Mouse (Mus musculus) bone marrow, adult 2 months (tissue): Measurements from ENCODE around the gene Tbck. TPM values are rescaled to one million over a fixed set of nuclear protein-coding genes. Genes with fewer than 3 reads are reported as not detected.

Source experiments
- H3K27ac ChIP-seq: fragments of 200-500 bp; 2 replicates; pipeline ENCODE4 v1.5.1; 2012; ENCODE audit warnings: low read depth, mild to moderate bottlenecking, control low read depth, inconsistent platforms, low read length; ENCODE audit not compliant: control insufficient read depth, poor library complexity, insufficient read depth
- H3K4me1 ChIP-seq: fragments of 200-500 bp; 2 replicates; pipeline ENCODE4 v1.6.1; 2011; ENCODE audit warnings: low read length; ENCODE audit not compliant: control insufficient read depth, insufficient read depth
- H3K4me3 ChIP-seq: fragments of 200-500 bp; replicated peaks from 2 replicates; pipeline ENCODE3; 2011; ENCODE audit warnings: mild to moderate bottlenecking, low read depth, low read length, control low read depth; ENCODE audit not compliant: control insufficient read depth
- CTCF ChIP-seq: fragments of 200-500 bp; IDR thresholded peaks from 2 replicates; pipeline ENCODE4 v1.5.1; 2011; ENCODE audit warnings: low read length, control low read depth; ENCODE audit not compliant: control insufficient read depth, insufficient read depth
- POLR2A ChIP-seq: fragments of 200-500 bp; IDR thresholded peaks from 2 replicates; pipeline ENCODE4 v1.6.1; 2011; ENCODE audit warnings: low read depth, mild to moderate bottlenecking, control low read depth, low read length, borderline replicate concordance; ENCODE audit not compliant: control insufficient read depth
- WGBS: fragments of 180-500 bp; shearing (Covaris S2); methylation state at CpG from one replicate; pipeline ENCODE4 v1.1.7; 2018; 5-methylcytosine and 5-hydroxymethylcytosine counted together
- polyA plus RNA-seq: library from polyadenylated mRNA; stranded (reverse); fragments of >200 nt; gene quantifications from 2 replicates; pipeline ENCODE4 v1.2.4, GENCODE M21; 2011; ENCODE audit warnings: low replicate concordance; ENCODE audit not compliant: missing spikeins, insufficient read depth, insufficient read length

The Tbck gene
- polyA plus RNA-seq, 1 experiment = 7.0 TPM

DNA sequence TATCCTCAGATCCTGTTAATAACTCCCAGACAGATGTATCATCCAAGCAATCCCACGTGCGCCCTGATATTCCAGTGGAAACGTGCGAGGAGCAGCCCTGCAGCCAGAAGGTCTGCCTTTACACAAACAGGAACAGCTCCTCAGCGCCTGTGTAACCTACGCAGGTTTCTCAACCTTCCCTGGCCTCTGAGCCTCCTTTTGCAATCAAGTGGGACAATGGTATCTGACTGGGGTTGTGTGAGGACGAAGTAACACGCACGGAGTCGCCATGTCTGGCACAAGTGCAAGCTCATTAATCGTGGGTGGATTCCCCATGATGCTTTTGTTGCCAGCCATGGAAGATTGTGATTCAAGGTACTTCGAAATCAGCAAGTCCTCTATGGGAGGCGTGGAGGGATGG, 179.9 kb downstream of the Tbck start:
- Histone ChIP-seq H3K27ac (no peak overlapping the region), H3K4me3 (no peak overlapping the region), H3K4me1 (no peaks in the 10 kb centered on the region)
- 71% methylated on average over 13 of the region's 13 CpGs for WGBS
- TF ChIP-seq POLR2A (no peak), CTCF (no peak)

DNA sequence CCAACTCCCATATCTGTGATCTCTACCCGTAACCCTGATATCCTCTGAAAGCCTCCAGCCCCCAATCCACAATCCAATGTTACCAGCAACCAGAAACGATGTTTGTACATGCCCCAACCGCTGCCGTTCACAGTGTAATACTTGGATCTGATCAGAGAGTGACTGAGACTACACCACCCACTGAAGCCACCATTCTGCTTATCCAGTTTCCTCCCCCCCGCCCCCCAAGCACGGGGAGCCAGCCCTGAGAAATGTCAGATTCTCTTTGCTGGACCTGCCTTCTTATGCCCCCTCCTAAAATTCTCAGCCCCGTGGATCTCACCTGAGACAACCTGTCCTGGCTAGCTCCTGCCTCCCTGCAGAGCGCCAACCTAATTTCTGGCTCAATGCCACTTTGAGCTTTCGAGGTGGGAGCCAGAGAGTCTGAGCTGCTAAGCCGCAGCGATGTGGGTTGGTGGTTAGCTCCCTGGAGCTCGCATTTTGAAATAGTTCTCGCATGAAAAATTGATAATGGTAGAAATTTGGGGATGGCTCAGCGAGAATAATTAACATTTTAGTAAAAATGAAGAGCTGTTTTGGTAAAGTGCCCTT, 180.5 kb downstream of the Tbck start:
- WGBS = 52% methylated on average over 14 of the region's 14 CpGs
- no peak overlapping the region for H3K27ac ChIP-seq

DNA sequence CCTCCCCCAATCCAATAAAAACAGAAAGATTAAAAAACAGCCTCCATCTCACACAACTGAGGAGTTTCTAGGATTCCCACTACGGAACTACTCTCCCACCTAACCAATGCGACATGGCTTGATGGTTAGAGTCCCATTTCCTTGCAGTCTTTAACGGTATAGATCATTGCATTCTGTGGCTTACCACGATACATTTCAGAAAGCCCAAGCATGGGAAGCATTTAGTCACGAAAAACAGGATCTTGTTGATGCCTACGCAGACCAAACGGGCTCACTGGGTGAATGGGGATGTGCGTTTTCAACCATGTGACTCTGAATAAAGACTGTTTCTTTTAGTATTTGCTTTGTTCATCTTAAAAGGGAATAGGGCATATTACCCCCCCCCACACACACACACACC, 181.0 kb downstream of the Tbck start:
- Histone ChIP-seq H3K4me1 (no peaks in the 10 kb centered on the region), H3K27ac (no peak overlapping the region), H3K4me3 (no peak overlapping the region)
- WGBS = 29% methylated on average over 8 of the region's 8 CpGs
- no peak for TF ChIP-seq CTCF
- TF ChIP-seq POLR2A = no peak

More for the DNA sequence above, 180.5 kb downstream of the Tbck start:
- H3K4me1 ChIP-seq = no peaks in the 10 kb centered on the region
- TF ChIP-seq POLR2A (no peak), CTCF (no peak)
- H3K4me3 ChIP-seq = no peak overlapping the region

DNA sequence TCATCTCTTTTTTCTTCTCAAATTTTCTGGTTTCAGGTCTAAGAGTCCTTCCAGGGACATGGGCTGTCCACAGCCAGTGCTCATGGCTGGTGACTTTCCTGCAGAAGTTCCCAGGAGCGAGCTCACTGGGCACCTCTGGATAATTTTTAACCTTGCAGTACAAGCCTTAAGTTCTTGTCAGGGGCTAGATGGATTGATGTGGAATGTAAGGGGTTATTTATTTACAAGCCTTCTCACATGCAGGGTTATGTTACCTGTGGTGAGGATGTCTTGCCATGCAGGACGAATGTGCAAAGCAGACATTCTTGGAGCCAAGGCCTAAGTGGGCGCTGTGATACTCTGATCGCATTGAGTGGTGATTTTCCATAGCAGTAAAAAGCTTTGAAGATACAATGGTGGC, 181.7 kb downstream of the Tbck start:
- H3K4me3 ChIP-seq = no peak overlapping the region
- 83% methylated on average over 4 of the region's 4 CpGs for WGBS
- H3K27ac ChIP-seq = no peak overlapping the region
- H3K4me1 ChIP-seq = no peaks in the 10 kb centered on the region; the same call in 1 of the 2 replicates
- TF ChIP-seq POLR2A (no peak), CTCF (no peak)

DNA sequence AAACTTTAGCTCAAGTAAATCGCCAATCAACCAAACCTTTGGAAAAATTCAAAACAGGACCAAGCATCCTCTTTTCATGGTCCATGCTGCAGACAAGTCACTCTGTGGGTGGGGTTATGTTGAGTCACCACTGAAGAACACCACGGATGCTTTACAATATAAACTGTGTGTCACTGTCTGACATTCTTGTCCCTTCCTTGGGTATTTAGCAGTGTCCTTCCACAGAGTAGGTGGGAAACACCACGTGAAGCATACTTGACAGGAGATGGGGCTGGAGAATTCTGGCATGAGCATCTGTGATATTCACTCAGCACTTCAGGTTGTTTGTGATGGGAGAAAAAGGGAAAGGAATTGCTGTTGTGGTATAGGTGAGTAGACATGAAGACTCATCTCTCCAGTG, 183.0 kb downstream of the Tbck start:
- TF ChIP-seq POLR2A (no peak), CTCF (no peak)
- Histone ChIP-seq H3K27ac (no peak overlapping the region), H3K4me3 (no peak overlapping the region), H3K4me1 (no peaks in the 10 kb centered on the region; the same call in 1 of the 2 replicates)
- WGBS = 76% methylated on average over 3 of the region's 3 CpGs

DNA sequence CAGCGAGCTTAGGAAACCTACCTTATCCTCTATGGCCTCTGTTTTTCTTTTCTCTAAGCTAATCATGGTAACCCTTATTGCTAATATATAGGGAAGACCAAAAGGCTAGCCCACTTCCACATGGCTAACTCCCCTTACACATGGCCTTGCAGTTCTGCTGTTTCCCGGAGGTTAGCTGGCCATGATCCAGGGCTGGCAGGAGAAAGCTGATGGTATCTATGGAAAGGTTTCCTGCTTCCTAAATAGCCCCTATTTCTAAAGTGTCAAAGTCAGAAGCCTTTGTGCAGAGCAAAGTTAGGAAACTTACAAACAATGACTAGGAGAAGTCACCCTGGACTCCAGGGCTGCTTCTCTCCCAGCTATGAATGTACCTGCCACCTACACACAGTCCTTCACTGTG, 184.9 kb downstream of the Tbck start:
- 60% methylated on average over 2 of the region's 2 CpGs for WGBS
- TF ChIP-seq POLR2A (no peak), CTCF (no peak)
- Histone ChIP-seq H3K4me3 (no peak overlapping the region), H3K4me1 (no peaks in the 10 kb centered on the region; the same call in 1 of the 2 replicates), H3K27ac (no peak overlapping the region)

DNA sequence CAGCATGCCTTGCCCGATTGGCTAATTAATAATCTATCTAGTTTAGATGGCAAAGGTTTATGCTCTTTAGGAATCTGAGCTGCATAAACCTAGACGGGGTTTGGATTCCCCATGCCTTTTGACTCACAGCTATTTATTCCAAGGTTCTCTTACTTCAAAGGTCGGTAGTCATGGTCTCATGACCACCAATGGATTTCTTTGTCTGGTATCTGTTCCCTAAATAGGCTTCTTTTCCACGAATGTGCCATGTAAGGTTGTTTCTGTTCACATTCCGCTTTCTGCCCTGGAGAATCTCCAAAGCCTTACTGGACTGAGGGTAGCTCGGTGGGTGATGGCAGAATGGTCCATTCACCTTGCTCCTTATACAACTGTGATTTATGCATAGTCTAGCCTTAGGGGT, 186.1 kb downstream of the Tbck start:
- WGBS = 74% methylated on average over 6 of the region's 6 CpGs
- H3K4me1 ChIP-seq = no peaks in the 10 kb centered on the region; the same call in 1 of the 2 replicates
- no peak for TF ChIP-seq CTCF
- no peak for TF ChIP-seq POLR2A

DNA sequence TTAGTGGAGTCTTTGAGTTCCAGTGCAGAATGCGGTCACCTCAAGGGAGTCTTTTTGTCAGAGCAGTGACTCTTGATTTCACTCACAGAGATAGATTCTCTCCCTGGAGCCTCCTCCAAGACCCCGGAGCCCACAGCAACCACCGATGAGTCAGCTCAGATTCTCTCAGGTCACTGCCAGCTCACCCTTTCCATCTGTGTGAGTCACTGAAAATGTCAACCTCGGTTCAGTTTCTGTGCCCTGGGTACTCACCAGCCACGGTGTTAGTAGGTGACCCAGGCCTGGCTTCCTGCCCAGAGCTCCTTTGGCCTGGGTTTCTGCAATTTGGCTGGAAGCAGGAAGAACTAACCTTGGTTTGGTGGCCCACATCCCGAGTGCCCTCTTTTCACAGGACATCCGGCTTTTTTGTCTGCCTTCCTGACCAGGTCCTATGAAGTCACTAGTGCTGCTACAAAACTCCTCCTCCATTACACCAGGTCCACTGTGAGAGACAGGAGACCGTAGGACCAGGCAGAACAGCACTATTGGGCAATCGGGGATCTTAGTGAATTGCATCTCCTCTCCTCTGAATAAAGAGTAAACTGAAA, 187.5 kb downstream of the Tbck start:
- H3K4me3 ChIP-seq = no peak overlapping the region
- TF ChIP-seq POLR2A (no peak), CTCF (no peak)
- no peaks in the 10 kb centered on the region; the same call in 1 of the 2 replicates for H3K4me1 ChIP-seq
- no peak overlapping the region for H3K27ac ChIP-seq
- 42% methylated on average over 9 of the region's 9 CpGs for WGBS

More for the DNA sequence above, 186.1 kb downstream of the Tbck start:
- H3K27ac ChIP-seq = no peak overlapping the region
- H3K4me3 ChIP-seq = no peak overlapping the region

DNA sequence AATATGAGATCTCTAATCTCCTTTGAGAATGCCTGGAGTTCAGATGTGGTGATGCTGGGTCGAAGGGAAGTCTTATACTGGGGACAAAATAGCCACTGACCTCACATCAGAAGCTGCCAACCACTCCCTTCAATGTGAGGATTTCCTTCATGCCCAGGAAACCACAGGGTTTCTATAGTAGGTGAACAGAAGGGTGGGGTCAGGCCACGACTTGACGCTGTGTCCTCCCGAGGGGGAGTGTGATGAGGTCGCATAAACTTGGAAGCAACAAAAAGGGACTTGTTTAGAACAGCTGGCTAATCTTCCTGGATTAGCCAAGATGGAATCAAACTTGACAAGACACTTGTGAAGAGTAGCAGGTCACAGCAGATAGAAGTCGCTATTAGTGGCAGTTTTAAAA, 189.3 kb downstream of the Tbck start:
- no peak overlapping the region for H3K27ac ChIP-seq
- no peak for TF ChIP-seq CTCF
- H3K4me1 ChIP-seq = no peaks in the 10 kb centered on the region; the same call in 1 of the 2 replicates
- 22% methylated on average over 6 of the region's 6 CpGs for WGBS
- H3K4me3 ChIP-seq = no peak overlapping the region
